Mouse (Mus musculus): ENCODE measurements around the gene Odc1. TPM values are rescaled to one million over a fixed set of nuclear protein-coding genes. Genes with fewer than 3 reads are reported as not detected.

The Odc1 gene
- total and polyA plus RNA-seq, 2 experiments from 2014 or later: 67.4 to 172 TPM

- Histone ChIP-seq H3K27ac (ENCODE audit: low read depth) (no peak overlapping the region), H3K27me3 (ENCODE audit: control insufficient read depth, insufficient read depth, low read length) (no peaks in the 10 kb centered on the region), H3K4me2 (ENCODE audit: low read depth, low read length) (no peak overlapping the region), H3K9me3 (replicated peaks; ENCODE audit: control insufficient read depth, low read length) (no peaks in the 10 kb centered on the region), H3K9ac (replicated peaks; ENCODE audit: low read depth, low read length) (no peak overlapping the region), H3K36me3 (replicated peaks; ENCODE audit: control insufficient read depth, insufficient read depth, low read length) (no peaks in the 10 kb centered on the region), H3K4me1 (ENCODE audit: control insufficient read depth, insufficient read depth) (no peaks in the 10 kb centered on the region), H3K4me3 (ENCODE audit: low read depth, low read length) (no peak overlapping the region)
- no peak for ATAC-seq (ENCODE audit: insufficient read depth, low read depth)
- TF ChIP-seq EP300 (IDR thresholded peaks at IDR 0.05; ENCODE audit: low read depth) (no peak), CTCF (IDR thresholded peaks at IDR 0.05; ENCODE audit: low read depth) (no peak)
- WGBS: 78% methylated on average over 2 of the region's 2 CpGs
- no peak for DNase-seq (ENCODE audit: low spot score)
Measured at GRCm38 (mm10) chr12:17593956-17594355, 49.4 kb downstream of the Odc1 start.

GRCm38 (mm10) chr12:17594701-17595100 is 50.1 kb downstream of the Odc1 start:
- no peak overlapping the region for H3K9ac ChIP-seq (replicated peaks; ENCODE audit: low read depth, low read length)
- H3K4me3 ChIP-seq (ENCODE audit: low read depth, low read length): no peak overlapping the region
- no peak overlapping the region for H3K27ac ChIP-seq (ENCODE audit: low read depth)
- 73% methylated on average over 4 of the region's 4 CpGs for WGBS
- DNase-seq (ENCODE audit: low spot score) (no peak), ATAC-seq (ENCODE audit: insufficient read depth, low read depth) (no peak)
- no peak for TF ChIP-seq EP300 (IDR thresholded peaks at IDR 0.05; ENCODE audit: low read depth)
- no peak for TF ChIP-seq CTCF (IDR thresholded peaks at IDR 0.05; ENCODE audit: low read depth)
- H3K4me2 ChIP-seq (ENCODE audit: low read depth, low read length): no peak overlapping the region
- H3K36me3 ChIP-seq (replicated peaks; ENCODE audit: control insufficient read depth, insufficient read depth, low read length): no peaks in the 10 kb centered on the region
- no peaks in the 10 kb centered on the region for H3K9me3 ChIP-seq (replicated peaks; ENCODE audit: control insufficient read depth, low read length)
- no peaks in the 10 kb centered on the region for H3K27me3 ChIP-seq (ENCODE audit: control insufficient read depth, insufficient read depth, low read length)
- H3K4me1 ChIP-seq (ENCODE audit: control insufficient read depth, insufficient read depth): no peaks in the 10 kb centered on the region

- WGBS: 89% methylated on average over 1 of the region's 1 CpGs
Measured at GRCm38 (mm10) chr12:17595166-17595565, 50.6 kb downstream of the Odc1 start.

More at GRCm38 (mm10) chr12:17595166-17595565, 50.6 kb downstream of the Odc1 start:
- Histone ChIP-seq H3K4me3 (ENCODE audit: low read depth, low read length) (no peak overlapping the region), H3K27me3 (ENCODE audit: control insufficient read depth, insufficient read depth, low read length) (no peaks in the 10 kb centered on the region), H3K36me3 (replicated peaks; ENCODE audit: control insufficient read depth, insufficient read depth, low read length) (no peaks in the 10 kb centered on the region), H3K9me3 (replicated peaks; ENCODE audit: control insufficient read depth, low read length) (no peaks in the 10 kb centered on the region), H3K4me2 (ENCODE audit: low read depth, low read length) (no peak overlapping the region), H3K27ac (ENCODE audit: low read depth) (no peak overlapping the region), H3K9ac (replicated peaks; ENCODE audit: low read depth, low read length) (no peak overlapping the region), H3K4me1 (ENCODE audit: control insufficient read depth, insufficient read depth) (no peaks in the 10 kb centered on the region)
- ATAC-seq (ENCODE audit: insufficient read depth, low read depth) (no peak), DNase-seq (ENCODE audit: low spot score) (no peak)
- TF ChIP-seq CTCF (IDR thresholded peaks at IDR 0.05; ENCODE audit: low read depth) (no peak), EP300 (IDR thresholded peaks at IDR 0.05; ENCODE audit: low read depth) (no peak)

Other genes with a start within 250 kb of the Odc1 start
- gene Atp6v1c2, start 215.4 kb upstream of the Odc1 start, total RNA-seq (2014; rRNA removed; ENCODE audit: low replicate concordance): not detected in 2 replicates
- 0.12 and 0.38 TPM in 2 replicates for gene Atp6v1c2, start 215.4 kb upstream of the Odc1 start, polyA plus RNA-seq (2015; fragmentation: Nextera tagmentation; extraction: Ambion mirVana)
- 2.2 and 7.1 TPM in 2 replicates for gene Nol10, start 196.3 kb upstream of the Odc1 start, total RNA-seq (2014; rRNA removed; ENCODE audit: low replicate concordance)
- 5.9 and 7.6 TPM in 2 replicates for gene Nol10, start 196.3 kb upstream of the Odc1 start, polyA plus RNA-seq (2015; fragmentation: Nextera tagmentation; extraction: Ambion mirVana)
- gene Hpcal1, start 146.1 kb downstream of the Odc1 start, total RNA-seq (2014; rRNA removed; ENCODE audit: low replicate concordance): 14.8 and 19.1 TPM in 2 replicates
- 21.9 and 22.5 TPM in 2 replicates for gene Hpcal1, start 146.1 kb downstream of the Odc1 start, polyA plus RNA-seq (2015; fragmentation: Nextera tagmentation; extraction: Ambion mirVana)

All from heart, postnatal 0 days (tissue).